Mouse (Mus musculus): ENCODE data around the gene Shisa9. TPM values are rescaled to one million over a fixed set of nuclear protein-coding genes. Genes with fewer than 3 reads are reported as not detected.

The Shisa9 gene
- total RNA-seq, 2 experiments from 2014 or later: 0.53 TPM; not detected in 1

DNA sequence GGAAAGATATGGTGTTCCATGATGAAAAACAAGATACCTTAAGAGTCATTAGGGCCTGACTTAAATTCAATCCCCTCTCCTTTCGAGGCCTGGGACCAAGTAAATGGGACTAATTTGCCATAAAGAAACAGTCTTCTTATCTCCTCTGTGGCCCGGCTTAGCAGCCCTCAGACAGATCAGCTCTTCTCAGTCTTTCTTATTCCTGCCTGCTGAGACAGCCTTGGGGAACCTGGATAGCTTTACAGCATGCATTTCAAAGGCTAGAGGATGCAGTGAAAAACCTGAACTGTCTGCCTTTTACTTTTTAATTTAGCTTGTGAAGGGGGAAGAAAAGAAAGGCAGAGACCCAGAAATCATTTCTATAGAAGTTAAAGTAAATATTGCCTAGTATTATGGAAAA, 275.4 kb downstream of the Shisa9 start:
- ATAC-seq (replicated peaks; ENCODE audit: low FRiP score, poor library complexity, severe bottlenecking): no peak

DNA sequence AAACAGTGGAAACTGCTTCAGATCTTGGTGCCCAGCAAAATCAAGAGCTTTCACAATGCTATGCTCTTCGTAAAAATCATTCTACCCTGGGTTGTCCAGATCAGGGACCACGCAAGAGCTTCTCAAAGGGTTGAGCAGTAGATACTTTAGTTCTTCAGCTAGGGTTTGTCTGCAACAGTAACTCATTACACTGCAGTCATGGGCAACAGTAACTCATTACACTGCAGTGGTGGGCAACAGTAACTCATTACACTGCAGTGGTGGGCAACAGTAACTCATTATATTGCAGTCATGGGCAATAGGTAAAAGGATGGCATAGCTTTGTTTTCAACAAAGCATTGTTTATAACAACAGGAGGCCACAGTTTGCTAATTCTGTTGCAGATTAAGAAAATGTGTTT, 281.9 kb downstream of the Shisa9 start:
- ATAC-seq (replicated peaks; ENCODE audit: low FRiP score, poor library complexity, severe bottlenecking): no peak

DNA sequence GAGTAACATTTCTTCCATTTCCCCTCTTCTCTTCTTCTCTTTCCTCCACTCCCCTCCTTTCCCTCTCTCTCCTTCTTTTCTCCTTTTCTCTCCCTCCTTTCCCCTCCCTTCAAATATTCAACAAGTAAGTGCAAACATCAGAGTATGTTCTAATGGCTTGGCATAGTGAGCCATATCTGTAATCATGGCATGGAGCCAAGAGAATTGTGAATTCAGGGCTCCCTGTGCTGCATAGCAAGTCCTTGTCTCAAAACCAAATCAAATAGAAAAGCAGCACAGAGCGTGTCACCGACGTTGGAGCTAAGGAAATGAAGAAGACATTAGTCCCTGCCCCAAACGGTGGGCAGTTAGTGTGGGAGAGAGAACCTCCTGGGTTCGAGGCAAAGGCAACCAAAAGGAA, 316.6 kb downstream of the Shisa9 start:
- ATAC-seq (replicated peaks; ENCODE audit: low FRiP score, poor library complexity, severe bottlenecking): no peak

DNA sequence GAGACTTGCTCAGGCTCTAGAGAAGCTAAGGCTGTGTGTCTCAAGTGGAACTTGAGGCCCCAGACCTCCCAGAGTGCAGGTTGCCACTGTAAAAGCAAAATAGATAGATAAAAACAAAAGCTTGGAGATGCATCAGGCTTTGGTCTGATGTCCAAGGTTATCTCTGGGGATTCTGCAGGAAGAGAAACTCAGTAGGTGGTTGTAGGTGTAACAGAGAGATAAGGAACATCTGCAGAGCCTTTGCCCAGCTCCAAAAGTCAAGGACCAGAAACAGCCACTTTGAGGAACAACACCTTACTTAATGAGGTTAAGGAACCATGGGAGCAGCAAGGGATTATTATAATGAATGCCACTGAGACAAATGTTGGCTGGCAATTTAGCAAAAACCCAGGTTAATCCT, 319.5 kb downstream of the Shisa9 start:
- no peak for ATAC-seq (replicated peaks; ENCODE audit: low FRiP score, poor library complexity, severe bottlenecking)

DNA sequence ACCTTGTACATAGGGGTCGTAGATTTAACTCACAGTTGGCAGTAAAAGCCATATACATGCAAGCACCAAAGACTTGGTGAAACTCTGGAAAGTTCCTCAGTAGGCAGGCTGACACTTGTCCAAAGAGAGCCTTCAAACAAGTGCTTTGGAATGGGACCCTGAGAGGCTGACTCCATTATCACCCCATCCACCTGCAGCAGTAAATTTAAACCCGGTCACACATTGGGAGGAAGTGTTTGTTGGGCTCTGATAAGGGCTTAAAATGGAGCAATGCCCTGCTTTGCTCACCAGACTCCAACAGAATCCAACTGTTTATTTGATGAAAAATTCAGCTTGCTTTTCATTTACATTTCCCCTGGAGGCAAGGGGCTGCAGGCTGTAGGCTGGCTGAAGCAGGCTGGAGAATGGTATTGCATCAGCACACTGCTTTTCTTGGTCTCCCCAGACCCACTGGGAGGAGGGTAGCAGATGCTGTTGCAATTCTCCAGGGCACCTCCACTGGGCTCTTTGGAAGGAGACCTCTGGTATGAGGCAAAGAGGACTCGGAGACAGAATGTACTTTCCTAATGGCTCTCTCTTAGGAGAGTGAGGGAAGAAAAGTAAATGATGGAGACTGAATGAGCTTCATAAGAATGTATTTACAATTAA, 323.5 kb downstream of the Shisa9 start:
- no peak for ATAC-seq (replicated peaks; ENCODE audit: low FRiP score, poor library complexity, severe bottlenecking)

DNA sequence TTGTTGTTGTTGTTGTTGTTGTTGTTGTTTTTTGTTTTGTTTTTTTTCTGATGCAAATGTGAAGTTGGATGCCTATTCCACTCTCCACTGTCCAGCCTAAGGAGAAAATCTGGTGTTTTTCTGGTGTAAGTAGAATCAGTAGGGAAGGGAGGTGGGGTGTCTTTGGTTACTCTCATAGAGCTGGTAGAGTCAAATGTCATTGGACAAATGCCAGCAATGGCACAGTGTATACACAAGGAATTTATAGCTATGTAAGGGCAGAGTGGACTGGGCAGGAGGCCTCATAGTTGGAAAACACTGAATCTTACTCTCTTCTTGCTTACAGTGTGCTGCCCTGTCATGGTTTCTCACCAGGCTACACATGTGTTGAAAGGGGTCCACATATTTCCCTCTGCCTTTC, 325.9 kb downstream of the Shisa9 start:
- ATAC-seq (replicated peaks; ENCODE audit: low FRiP score, poor library complexity, severe bottlenecking): no peak

DNA sequence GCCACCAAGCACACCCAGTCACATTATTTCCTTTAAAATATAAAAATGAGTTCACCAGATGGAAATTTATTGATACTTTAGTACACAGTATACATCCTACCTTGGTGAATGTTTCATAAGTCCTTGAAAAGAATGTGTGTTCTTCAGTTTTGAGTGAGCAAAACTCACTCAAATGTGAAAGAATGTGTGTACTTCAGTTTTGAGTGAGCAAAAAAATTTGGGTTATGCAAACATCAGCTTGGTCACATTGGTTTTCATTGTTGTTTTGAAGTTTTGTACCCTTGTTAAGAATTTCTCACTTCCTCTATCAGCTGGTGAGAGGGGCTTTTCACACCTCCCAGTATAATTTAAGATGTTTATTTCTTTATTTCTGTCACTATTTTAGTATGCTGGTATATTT, 331.7 kb downstream of the Shisa9 start:
- no peak for ATAC-seq (replicated peaks; ENCODE audit: low FRiP score, poor library complexity, severe bottlenecking)

Other genes starting within 250 kb of the Shisa9 start
- 2.5 and 12.2 TPM in 2 replicates for gene Cpped1, start 74.7 kb upstream of the Shisa9 start, total RNA-seq (2015; ENCODE audit: low replicate concordance)
- 1.1 and 3.3 TPM in 2 replicates for gene Cpped1, start 74.7 kb upstream of the Shisa9 start, total RNA-seq (2017; ENCODE audit: low replicate concordance)